Mouse (Mus musculus): ENCODE data around the gene Agpat1.
A peak's percentile ranks its signal among the peaks of the same experiment; 100 is the strongest.

Gene Agpat1

GRCm38 (mm10) chr17:34604511-34605237, 612 bp downstream of the Agpat1 start:
- peak; percentile 59 for DNase-seq (ENCODE audit: low read depth)

- DNase-seq (ENCODE audit: low read depth) = peak; percentile 96
Observed at GRCm38 (mm10) chr17:34605609-34606008, 1.5 kb downstream of the Agpat1 start.

DNA sequence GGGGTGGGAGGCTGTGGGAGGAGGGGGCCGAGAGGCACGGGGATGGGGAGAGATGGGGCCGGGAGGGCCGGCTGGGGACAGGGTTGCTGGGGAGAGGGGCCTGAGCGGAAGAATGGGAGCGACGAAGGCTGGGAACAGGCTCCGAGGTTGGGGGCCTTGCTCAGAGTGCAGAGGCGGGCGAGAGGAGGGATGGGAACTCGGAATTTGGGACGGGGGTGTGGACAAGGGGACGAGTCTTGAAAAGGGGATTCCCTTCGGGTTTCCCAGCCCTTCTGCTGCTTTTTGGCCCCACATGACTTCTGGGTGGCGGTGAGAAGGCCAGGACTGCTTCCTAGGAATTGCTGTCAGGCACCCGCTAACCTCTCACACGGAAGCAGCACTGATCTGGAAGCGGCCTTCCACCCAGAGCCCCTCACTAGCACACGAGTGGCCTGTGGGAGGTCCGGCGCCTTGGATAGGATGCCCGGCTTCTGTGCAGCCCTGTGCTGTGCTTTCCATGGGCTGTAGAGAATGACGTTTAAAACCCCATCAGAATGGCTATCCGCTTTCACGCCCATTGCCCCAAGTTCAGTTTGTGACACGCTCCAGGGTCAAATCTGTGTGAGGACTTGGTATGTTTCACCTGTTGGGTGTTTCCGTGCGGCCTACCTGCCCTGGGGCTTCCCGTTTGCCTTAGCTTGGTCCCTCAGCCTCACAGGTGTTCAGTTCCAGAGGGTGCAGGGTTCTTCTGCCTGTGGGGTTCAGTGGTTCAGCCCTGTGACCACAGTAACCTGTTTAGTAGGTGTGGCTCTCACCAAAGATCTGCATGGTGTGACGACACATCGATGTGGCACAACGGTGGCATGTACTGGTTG, 2.4 kb downstream of the Agpat1 start:
- peak; percentile 68 for DNase-seq (ENCODE audit: low read depth)

DNA sequence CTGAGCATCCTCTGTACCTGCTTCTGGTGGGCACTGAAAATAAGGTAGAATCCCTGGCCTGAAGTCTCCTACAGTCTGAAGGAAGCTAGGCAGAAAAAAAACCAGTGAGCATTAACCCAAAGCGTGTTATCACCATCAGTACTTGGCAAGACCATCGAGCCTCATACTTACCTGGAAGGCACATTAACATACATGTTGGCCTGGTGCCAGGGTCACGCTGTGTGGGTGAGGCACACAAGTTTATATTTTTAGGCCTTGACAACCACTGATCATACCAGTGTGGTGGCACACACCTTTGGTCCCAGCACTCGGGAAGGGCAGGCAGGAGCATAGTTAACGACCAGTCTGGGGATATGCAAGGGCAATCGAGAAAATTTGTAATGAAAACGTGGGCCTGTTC, 3.9 kb downstream of the Agpat1 start:
- no peak for DNase-seq (ENCODE audit: low read depth)

- DNase-seq (ENCODE audit: low read depth) = no peak
Observed at GRCm38 (mm10) chr17:34611050-34611449, 7.0 kb downstream of the Agpat1 start.

GRCm38 (mm10) chr17:34613054-34613645, 9.1 kb downstream of the Agpat1 start:
- no peak for DNase-seq (ENCODE audit: low read depth)

GRCm38 (mm10) chr17:34613830-34614229, 9.8 kb downstream of the Agpat1 start:
- DNase-seq (ENCODE audit: low read depth) = no peak

DNA sequence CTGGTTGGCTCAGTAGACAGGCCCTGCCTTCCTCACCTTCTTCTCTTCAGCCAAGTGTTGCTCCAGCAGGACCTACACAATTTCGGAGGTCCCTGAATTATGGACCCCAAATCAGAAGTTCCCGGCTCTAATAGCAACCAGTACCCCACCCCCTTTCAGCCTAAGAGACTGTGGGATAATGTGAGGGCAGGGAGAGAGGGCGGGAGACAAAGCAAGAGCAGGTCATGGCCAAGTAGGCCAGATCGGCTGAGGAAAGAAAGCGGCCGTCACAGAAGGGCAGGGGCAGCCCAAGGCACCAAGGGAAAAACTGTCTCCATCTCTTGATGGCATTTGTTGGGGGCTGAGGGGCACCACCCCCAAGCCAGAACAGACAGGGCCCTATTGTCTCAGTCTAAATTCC, 11.8 kb downstream of the Agpat1 start, which contains the start of gene Egfl8:
TSS of gene Egfl8 (minus strand) at position 101 of the 400 bp plus-strand sequence.
- no peak for DNase-seq (ENCODE audit: low read depth)

DNA sequence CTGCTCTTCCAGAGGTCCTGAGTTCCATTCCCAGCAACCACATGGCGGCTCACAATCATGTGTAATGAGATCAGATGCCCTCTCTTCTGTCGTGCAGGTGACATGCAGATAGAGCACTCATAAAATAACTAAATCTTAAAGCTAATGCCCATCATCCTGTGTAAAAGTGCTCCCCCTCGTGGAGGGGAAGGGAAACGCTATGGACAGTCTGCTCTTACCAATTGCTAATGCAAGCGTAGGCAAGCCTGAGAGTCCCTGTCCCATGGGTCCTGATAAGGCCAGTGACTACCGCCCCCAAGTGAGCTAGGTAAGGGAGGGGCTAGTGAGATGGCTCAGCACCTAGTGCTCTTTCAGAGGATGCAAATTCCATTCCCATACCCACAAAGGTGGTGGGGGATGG, 14.9 kb downstream of the Agpat1 start:
- peak; percentile 92 for DNase-seq (ENCODE audit: low read depth)

DNA sequence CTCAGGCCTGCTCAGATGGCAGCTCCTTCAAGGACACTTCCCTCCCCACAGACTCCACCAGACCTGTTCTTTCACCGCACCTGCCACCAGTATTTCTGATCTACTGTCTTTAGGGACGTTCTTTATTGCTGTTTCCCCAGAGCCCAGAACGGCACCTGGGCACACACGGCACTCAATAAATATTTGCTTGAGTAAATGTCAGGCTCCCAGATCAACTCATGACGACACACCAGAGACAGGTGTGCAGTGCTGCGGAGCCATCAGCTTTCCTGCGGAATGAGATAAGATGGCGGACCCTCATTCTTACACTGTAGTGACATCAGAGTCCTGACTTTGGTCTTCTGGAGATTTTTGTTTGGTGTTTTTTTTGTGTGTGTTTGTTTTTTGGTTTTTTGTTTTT, 16.9 kb downstream of the Agpat1 start:
- DNase-seq (ENCODE audit: low read depth) = no peak

- no peak for DNase-seq (ENCODE audit: low read depth)
Observed at GRCm38 (mm10) chr17:34623161-34623560, 19.1 kb downstream of the Agpat1 start.

- no peak for DNase-seq (ENCODE audit: low read depth)
Observed at GRCm38 (mm10) chr17:34624981-34625380, 20.9 kb downstream of the Agpat1 start.

- no peak for DNase-seq (ENCODE audit: low read depth)
Observed at GRCm38 (mm10) chr17:34626062-34626772, 22.2 kb downstream of the Agpat1 start.

DNA sequence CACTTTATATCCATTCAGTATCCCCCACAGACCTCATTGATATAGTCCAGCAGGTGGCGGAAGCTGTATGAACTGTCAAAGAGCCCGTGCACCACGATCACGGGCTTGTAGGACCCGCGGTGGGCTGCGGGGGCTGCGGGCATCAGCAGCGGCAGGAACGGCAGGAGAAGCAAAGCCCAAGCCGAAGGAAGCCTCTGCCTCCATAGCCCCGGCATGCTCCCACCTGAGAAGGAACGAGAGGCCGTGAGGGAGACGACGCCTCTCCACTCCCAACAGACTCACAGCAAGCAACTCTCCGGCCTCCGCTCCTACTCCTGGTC, 22.7 kb downstream of the Agpat1 start:
- DNase-seq (ENCODE audit: low read depth) = peak; percentile 71

GRCm38 (mm10) chr17:34627093-34627942, 23.3 kb downstream of the Agpat1 start:
- DNase-seq (ENCODE audit: low read depth) = peak; percentile 86

- DNase-seq (ENCODE audit: low read depth) = peak; percentile 62
Observed at GRCm38 (mm10) chr17:34627943-34628643, 24.0 kb downstream of the Agpat1 start, which contains the start of gene Ppt2. Gene Ppt2 (minus strand): TSS chr17:34628510.

DNA sequence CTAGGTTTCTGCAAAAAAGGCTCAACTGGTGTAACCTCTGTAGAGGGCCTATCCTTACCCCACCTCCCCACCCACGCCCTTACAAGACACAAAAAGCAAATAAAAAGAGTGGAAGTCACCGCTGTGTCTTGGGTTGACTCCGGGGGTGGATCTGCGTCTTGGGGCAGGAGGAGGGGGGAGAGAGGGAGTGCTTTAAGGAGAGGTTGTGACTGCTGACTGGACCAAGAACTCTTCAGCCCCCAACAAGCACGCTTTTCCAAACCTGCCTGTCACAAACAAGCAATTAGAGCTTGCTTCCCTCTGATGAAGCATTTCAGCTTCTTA, 24.5 kb downstream of the Agpat1 start:
- DNase-seq (ENCODE audit: low read depth) = no peak

GRCm38 (mm10) chr17:34629221-34629751, 25.2 kb downstream of the Agpat1 start, which contains the start of gene Prrt1:
Gene Prrt1 (plus strand): TSS chr17:34629533.
- DNase-seq (ENCODE audit: low read depth) = peak; percentile 37

DNA sequence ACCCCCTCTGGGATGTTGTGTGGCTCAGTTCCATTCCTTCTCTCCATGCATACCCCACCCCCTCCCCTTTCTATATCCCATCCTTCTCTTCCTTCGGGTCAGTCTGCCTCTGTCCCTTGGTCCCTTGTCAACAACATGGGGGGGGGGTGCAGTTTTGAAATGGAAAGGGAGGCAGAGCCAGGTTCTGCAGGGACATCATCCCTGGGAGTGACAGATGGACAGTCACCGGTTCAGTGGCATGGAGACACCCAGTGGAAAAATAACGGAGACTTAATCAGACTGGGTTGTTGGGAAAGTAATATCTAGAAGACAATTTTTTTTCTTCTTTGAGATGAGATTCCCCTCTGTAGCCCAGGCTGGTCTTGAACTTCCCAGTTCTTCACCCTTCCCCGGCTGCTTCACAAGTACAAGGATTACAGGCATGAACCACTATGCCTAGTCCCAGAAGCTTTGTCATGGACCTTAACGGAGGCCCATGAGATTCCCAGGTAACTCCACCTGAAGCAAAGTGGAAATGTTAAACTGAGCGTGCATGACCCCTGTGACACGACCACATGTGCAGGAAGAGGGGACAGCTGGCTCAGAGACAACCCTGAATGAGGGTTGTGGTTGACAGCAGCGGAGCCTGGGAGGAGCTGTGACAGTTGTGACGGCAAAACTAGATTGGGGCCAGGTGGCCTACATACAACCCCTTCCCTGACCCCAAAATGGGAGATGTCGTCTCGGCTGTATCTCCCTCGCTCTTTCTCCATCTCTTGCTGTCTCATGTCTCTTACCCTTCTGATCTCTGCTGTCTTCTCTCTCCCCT, 25.9 kb downstream of the Agpat1 start:
- peak; percentile 79 for DNase-seq (ENCODE audit: low read depth)

Measured in induced T-regulatory cell, adult 2 months (primary cell).